17 mouse cellular contexts compared by ENCODE assay signal in the genomic region with DNA sequence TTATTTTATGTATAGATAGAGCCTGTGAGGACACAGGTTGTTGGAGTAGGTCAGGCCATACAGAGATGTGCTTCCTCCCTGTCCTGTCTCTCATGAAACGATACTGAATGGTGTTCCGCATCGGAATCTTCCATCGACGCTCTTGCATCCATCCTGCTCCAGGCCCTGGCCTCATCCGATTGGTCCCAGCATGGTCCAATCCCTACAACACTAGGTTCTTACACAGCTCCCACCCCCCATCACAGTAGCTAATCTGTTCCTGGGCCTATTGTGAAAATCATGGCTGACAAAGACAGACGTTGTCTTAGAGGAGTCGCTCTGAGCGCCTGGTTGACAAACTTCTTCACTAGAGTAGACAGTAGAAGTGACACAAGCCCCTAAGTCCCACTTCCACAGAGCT.
"Had no signal": no experiment of that assay in that cellular context is flagged by ENCODE, and none has a peak within 500 bp of the region (broad histone marks: within the 10 kb centered on the region; RNA-seq: fewer than 3 reads in every experiment).

No protein-coding gene starts in this region.

- H3K4me3 ChIP-seq: lung, embryonic 15.5 days; megakaryocyte, embryonic 14.5 days; midbrain, embryonic 13.5 days; midbrain, embryonic 15.5 days; neural tube, embryonic 12.5 days had no signal

- DNase-seq: liver, postnatal 0 days; lung, adult 2 months; lung, postnatal 14 days; lung, postnatal 36 days; retina, postnatal 1 day; right cerebral cortex, adult 18-20 months; right cerebral cortex, postnatal 25 days; right cerebral cortex, postnatal 4 days; spleen, adult 18-20 months; thymus, adult 18-20 months; thymus, postnatal 14 days; thymus, postnatal 4 days had no signal

- H3K27ac ChIP-seq: lung, embryonic 15.5 days; midbrain, embryonic 13.5 days; midbrain, embryonic 15.5 days; neural tube, embryonic 12.5 days had no signal
